ENCODE assay signal across 8 mouse cellular contexts in the genomic region with DNA sequence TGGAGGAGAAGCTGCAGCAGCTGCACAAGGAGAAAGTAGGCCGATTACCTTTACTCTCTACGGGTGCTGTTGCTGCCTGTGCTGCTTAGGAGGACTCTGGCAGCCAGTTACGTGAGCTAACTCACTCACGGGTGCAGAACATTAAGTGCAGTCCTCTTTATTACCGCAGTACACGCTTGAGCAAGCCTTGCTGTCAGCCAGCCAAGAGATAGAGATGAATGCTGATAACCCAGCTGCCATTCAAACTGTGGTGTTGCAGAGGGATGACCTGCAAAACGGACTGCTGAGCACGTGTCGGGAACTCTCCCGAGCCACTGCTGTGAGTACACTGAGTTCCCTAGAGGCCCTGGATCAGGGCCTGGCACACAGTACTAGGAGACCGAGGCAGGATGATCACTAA. TPM values are rescaled to one million over a fixed set of nuclear protein-coding genes. Genes with fewer than 3 reads are reported as not detected.
DNase-seq lines count a peak whose midpoint lies in the region; ATAC-seq lines count a peak whose summit lies in the region.

No protein-coding gene starts in this region.

- DNase-seq in ovary, adult 18-20 months (ENCODE audit: low spot score), result peak; percentile 17
- DNase-seq in ovary, postnatal 10 days (ENCODE audit: low spot score), result no peak
- peak; percentile 22 to 27 for DNase-seq in cerebellum, postnatal 36 days
- DNase-seq in kidney, postnatal 14 days, result peak; percentile 71
- DNase-seq in thymus, postnatal 4 days, result no peak
- DNase-seq in gastrocnemius, postnatal 14 days, result no peak
- DNase-seq in spleen, postnatal 4 days (ENCODE audit: low spot score in 2 of 2), result no peak

- no peak overlapping the region for H3K27ac ChIP-seq in stomach, embryonic 15.5 days

- H3K27me3 ChIP-seq in stomach, embryonic 15.5 days (replicated peaks), result no peaks in the 10 kb centered on the region

- H3K4me1 ChIP-seq in stomach, embryonic 15.5 days, result no peaks in the 10 kb centered on the region

- peak; percentile 56 for ATAC-seq in stomach, embryonic 15.5 days (ENCODE audit: insufficient read depth, low FRiP score, low read depth)

- intact Hi-C loops in gastrocnemius, postnatal 14 days (cut with DNase I; ENCODE audit: low total_unique reads), result no loop called here

- H3K9ac ChIP-seq in stomach, embryonic 15.5 days, result no peak overlapping the region

- WGBS in stomach, embryonic 15.5 days, result 78% methylated on average over 11 of the region's 11 CpGs

- peaks cover 30% of the 10 kb centered on the region for H3K36me3 ChIP-seq in stomach, embryonic 15.5 days

- H3K4me2 ChIP-seq in stomach, embryonic 15.5 days, result no peak overlapping the region

- H3K4me3 ChIP-seq in stomach, embryonic 15.5 days (replicated peaks), result no peak overlapping the region

- H3K9me3 ChIP-seq in stomach, embryonic 15.5 days, result no peaks in the 10 kb centered on the region

RNA-seq across cellular contexts. Expression of gene Aebp2, which starts 52.3 kb away (rescaled TPM):
- polyA plus RNA-seq in stomach, embryonic 15.5 days (2015; fragmentation: Nextera tagmentation; extraction: Ambion mirVana), result 11.5 and 12.6 TPM in 2 replicates
- 10 to 100 TPM; 29.9 to 32.0 TPM for total RNA-seq in gastrocnemius, postnatal 14 days (2021)

Comparison
In these comparisons a context has a peak if more than half of its experiments do, and no peak if none do; other contexts are left out.
1. DNase-seq: peak in ovary, adult 18-20 months (single experiment), cerebellum, postnatal 36 days (2 of 2) and kidney, postnatal 14 days (single experiment); none in ovary, postnatal 10 days (single experiment), thymus, postnatal 4 days (single experiment), gastrocnemius, postnatal 14 days (single experiment) and spleen, postnatal 4 days (0 of 2).